Mouse (Mus musculus): ENCODE data around the gene Grin2d. TPM values are rescaled to one million over a fixed set of nuclear protein-coding genes. Genes with fewer than 3 reads are reported as not detected.

Grin2d gene
- polyA plus RNA-seq, 1 experiment from 2014 or later, result 0.40 TPM

DNA sequence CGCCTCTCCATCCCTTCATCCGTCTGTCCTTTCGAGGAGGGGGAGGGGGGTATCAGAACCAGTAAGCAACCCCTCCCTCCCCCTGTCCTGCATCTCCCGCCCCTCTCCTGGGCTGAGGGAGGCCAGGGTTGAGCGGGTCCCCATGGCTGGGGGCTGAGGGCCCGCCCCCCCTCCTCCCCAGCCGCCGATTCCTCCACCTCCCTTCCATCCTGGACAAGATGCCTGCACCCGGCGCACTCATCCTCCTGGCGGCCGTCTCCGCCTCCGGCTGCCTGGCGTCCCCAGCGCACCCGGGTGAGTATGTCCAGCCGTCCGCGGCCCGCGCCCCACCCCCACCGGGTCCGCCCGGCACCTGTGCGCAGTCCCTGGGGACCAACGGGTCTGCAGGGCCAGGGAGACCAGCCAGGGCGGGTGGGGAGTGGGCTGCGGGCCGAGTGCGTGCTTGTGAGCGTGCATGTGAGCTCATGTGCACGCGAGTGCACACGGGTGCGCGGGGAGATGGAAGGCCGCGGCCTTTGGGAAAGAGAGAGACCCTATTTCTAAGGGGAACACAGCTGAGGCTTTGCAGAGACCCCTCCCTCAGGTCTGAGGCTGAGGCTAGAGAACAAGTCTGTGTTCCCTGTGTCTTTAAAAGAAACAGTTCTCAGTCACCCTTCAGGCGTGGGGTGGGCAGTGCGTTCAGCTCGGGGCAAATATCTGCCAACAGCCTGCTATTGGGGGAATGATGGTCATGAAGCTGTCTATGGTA is 92.6 kb downstream of the Grin2d start:
- Histone ChIP-seq H3K9ac (ENCODE audit: low read length) (peak overlapping the region; percentile 67), H3K27ac (ENCODE audit: low read length) (no peak overlapping the region), H3K27me3 (ENCODE audit: control insufficient read depth, insufficient read depth, low read depth, low read length) (peaks cover 5% of the 10 kb centered on the region), H3K4me1 (replicated peaks; ENCODE audit: control insufficient read depth, insufficient read depth, low read length) (peaks cover 20% of the 10 kb centered on the region), H3K4me2 (ENCODE audit: low read depth, low read length) (peak overlapping the region; percentile 83), H3K36me3 (ENCODE audit: control insufficient read depth, insufficient read depth, low read length) (no peaks in the 10 kb centered on the region; the same call in 1 of the 2 replicates), H3K4me3 (ENCODE audit: low read length) (peak overlapping the region; percentile 56), H3K9me3 (ENCODE audit: control insufficient read depth, low read length) (no peaks in the 10 kb centered on the region)
- 0 out of 2 replicates have a peak, but pooled peaks have one; percentile 13 for ATAC-seq (ENCODE audit: low read depth)
- WGBS, result under 1% methylated on average over 39 of the region's 42 CpGs

DNA sequence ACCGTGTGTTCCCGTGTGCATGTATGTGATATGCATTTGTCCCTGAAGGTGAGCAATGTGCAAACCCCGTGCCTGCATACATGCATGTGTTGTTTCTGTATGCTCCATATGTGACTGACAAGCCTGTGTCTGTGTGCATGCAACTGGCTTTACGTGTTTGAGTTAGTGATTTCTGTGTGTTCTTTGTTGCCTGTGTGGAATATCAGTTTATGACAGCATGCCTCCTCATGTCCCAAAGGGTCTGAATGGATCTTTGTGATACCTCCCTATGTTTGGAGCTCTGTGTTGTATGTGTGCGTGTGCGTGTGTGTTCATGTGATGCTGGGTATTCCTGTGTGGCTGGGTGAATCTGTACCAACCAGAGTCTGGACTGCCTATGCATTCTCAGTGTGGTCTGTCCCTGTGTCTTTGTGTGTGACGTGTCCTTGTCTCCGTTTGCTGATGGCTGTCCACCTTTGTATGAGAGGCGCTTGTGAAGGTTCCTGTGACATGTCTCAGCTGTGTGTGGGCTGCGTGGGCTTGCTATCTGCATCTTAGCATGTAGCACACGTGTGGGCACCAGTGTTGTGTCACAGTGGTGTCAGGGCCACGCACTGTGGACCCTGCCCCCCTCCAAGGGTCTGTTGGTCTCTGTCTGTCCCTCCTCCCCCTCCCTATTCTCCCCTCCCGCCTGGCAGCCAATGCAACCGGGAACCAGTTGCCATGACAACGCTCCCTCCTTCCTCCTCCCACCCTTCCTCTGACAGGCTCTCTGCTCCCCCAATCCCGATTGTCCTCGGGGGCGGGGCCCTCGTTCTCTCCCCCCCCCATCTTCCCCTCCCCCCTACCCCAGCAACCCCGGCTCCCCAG is 93.4 kb downstream of the Grin2d start, which contains the start of gene Sult2b1:
TSS of gene Sult2b1 (minus strand) at position 146 of the 849 bp plus-strand sequence.
- H3K4me2 ChIP-seq (ENCODE audit: low read depth, low read length), result peak within 1 kb of the TSS; percentile 95
- 18% methylated on average over 20 of the region's 20 CpGs for WGBS
- peak; percentile 15; the same call in 1 of the 2 replicates for ATAC-seq (ENCODE audit: low read depth)
- no peaks in the 10 kb centered on the region for H3K9me3 ChIP-seq (ENCODE audit: control insufficient read depth, low read length)
- peaks cover 20% of the 10 kb centered on the region for H3K4me1 ChIP-seq (replicated peaks; ENCODE audit: control insufficient read depth, insufficient read depth, low read length)
- peak within 1 kb of the TSS; percentile 73 for H3K9ac ChIP-seq (ENCODE audit: low read length)
- H3K36me3 ChIP-seq (ENCODE audit: control insufficient read depth, insufficient read depth, low read length), result no peaks in the 10 kb centered on the region
- 0 out of 2 replicates have a peak within 1 kb of the TSS, but pooled peaks have one; percentile 18 for H3K27ac ChIP-seq (ENCODE audit: low read length)
- peaks cover 5% of the 10 kb centered on the region for H3K27me3 ChIP-seq (ENCODE audit: control insufficient read depth, insufficient read depth, low read depth, low read length)
- peak within 1 kb of the TSS; percentile 62 for H3K4me3 ChIP-seq (ENCODE audit: low read length)

DNA sequence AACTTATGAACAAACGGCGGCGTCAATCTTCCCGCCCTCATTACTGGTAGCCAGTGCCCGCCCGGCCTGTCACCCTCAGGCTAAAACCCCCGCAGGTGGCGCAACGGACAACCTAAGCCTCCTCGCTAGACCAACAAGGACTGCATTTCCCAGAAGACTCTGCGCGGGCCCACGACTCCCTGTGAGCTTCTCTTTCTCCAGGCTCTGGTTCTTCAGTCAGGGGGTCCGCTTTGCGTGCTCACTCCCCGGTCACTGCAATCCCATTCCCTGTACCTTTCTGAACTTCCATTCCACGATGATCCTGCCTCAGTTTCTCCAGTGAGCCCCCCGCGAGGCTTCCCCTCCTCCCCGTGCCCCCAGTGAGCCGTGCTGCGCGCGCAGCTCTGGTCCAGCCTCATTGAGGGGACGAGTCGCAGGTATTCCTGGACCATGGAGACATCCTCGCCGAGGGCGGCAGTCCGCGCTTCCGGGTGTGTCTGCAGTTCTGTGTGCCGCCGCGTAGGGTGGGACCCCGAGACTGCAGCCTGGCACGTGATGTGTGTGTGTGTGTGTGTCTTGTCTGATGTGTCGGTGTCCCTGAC is 94.6 kb downstream of the Grin2d start, which contains the start of gene Lmtk3:
TSS of gene Lmtk3 (plus strand) at position 228 of the 581 bp plus-strand sequence.
- Histone ChIP-seq H3K36me3 (ENCODE audit: control insufficient read depth, insufficient read depth, low read length) (no peaks in the 10 kb centered on the region), H3K4me1 (replicated peaks; ENCODE audit: control insufficient read depth, insufficient read depth, low read length) (peaks cover 20% of the 10 kb centered on the region), H3K4me2 (ENCODE audit: low read depth, low read length) (peak within 1 kb of the TSS; percentile 95), H3K27ac (ENCODE audit: low read length) (0 out of 2 replicates have a peak within 1 kb of the TSS, but pooled peaks have one; percentile 18), H3K27me3 (ENCODE audit: control insufficient read depth, insufficient read depth, low read depth, low read length) (peaks cover 5% of the 10 kb centered on the region), H3K9ac (ENCODE audit: low read length) (peak within 1 kb of the TSS; percentile 73), H3K4me3 (ENCODE audit: low read length) (peak within 1 kb of the TSS; percentile 62), H3K9me3 (ENCODE audit: control insufficient read depth, low read length) (no peaks in the 10 kb centered on the region)
- peak; percentile 67 for ATAC-seq (ENCODE audit: low read depth)
- WGBS, result under 1% methylated on average over 38 of the region's 38 CpGs

DNA sequence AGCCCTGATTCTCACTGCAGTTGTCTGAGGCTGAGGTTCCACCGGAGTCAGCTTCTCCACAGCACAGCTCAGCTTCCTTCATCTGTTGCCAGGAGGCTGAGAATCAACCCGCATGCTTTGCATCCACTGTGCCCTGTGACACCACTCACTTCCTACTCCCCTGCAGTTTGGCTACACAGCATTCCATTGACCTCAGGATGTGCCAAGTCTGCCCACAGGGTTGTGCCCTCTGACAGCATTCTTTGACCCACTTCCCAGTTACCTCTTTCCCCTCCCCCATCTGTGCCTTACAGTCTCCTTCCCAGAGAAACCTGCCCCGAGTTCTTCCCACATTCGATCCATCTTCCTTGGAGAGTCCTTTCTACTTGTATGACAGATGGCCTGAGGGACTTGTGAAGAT is 95.9 kb downstream of the Grin2d start:
- peaks cover 20% of the 10 kb centered on the region for H3K4me1 ChIP-seq (replicated peaks; ENCODE audit: control insufficient read depth, insufficient read depth, low read length)
- no peaks in the 10 kb centered on the region for H3K36me3 ChIP-seq (ENCODE audit: control insufficient read depth, insufficient read depth, low read length)
- no peak overlapping the region for H3K4me3 ChIP-seq (ENCODE audit: low read length)
- H3K9me3 ChIP-seq (ENCODE audit: control insufficient read depth, low read length), result no peaks in the 10 kb centered on the region
- no peak overlapping the region for H3K27ac ChIP-seq (ENCODE audit: low read length)
- H3K4me2 ChIP-seq (ENCODE audit: low read depth, low read length), result no peak overlapping the region
- no peak overlapping the region for H3K9ac ChIP-seq (ENCODE audit: low read length)
- ATAC-seq (ENCODE audit: low read depth), result no peak
- 61% methylated on average over 4 of the region's 4 CpGs for WGBS
- H3K27me3 ChIP-seq (ENCODE audit: control insufficient read depth, insufficient read depth, low read depth, low read length), result peaks cover 5% of the 10 kb centered on the region

Other genes with a start within 250 kb of the Grin2d start
- gene Mamstr, start 238.4 kb downstream of the Grin2d start, polyA plus RNA-seq (2015; fragmentation: Nextera tagmentation; extraction: Ambion mirVana), result 10.6 and 11.5 TPM in 2 replicates
- gene Fut2, start 212.0 kb downstream of the Grin2d start, polyA plus RNA-seq (2015; fragmentation: Nextera tagmentation; extraction: Ambion mirVana), result 0.60 and 0.70 TPM in 2 replicates
- 0.95 and 1.8 TPM in 2 replicates for gene Ntn5, start 194.4 kb downstream of the Grin2d start, polyA plus RNA-seq (2015; fragmentation: Nextera tagmentation; extraction: Ambion mirVana)
- 0.74 and 0.84 TPM in 2 replicates for gene Sec1, start 184.0 kb downstream of the Grin2d start, polyA plus RNA-seq (2015; fragmentation: Nextera tagmentation; extraction: Ambion mirVana)
- 2.3 and 3.3 TPM in 2 replicates for gene Car11, start 178.5 kb downstream of the Grin2d start, polyA plus RNA-seq (2015; fragmentation: Nextera tagmentation; extraction: Ambion mirVana)
- gene Dbp, start 173.3 kb downstream of the Grin2d start, polyA plus RNA-seq (2015; fragmentation: Nextera tagmentation; extraction: Ambion mirVana), result 1.5 and 1.7 TPM in 2 replicates
- gene Rpl18, start 162.9 kb downstream of the Grin2d start, polyA plus RNA-seq (2015; fragmentation: Nextera tagmentation; extraction: Ambion mirVana), result 984 and 1,005 TPM in 2 replicates
- 28.9 TPM in 2 replicates for gene Sphk2, start 160.4 kb downstream of the Grin2d start, polyA plus RNA-seq (2015; fragmentation: Nextera tagmentation; extraction: Ambion mirVana)
- 2.0 and 2.1 TPM in 2 replicates for gene Fam83e, start 157.2 kb downstream of the Grin2d start, polyA plus RNA-seq (2015; fragmentation: Nextera tagmentation; extraction: Ambion mirVana)
- gene Spaca4, start 152.6 kb downstream of the Grin2d start, polyA plus RNA-seq (2015; fragmentation: Nextera tagmentation; extraction: Ambion mirVana), result not detected in 2 replicates
- 0.72 and 1.0 TPM in 2 replicates for gene Lmtk3, start 94.6 kb downstream of the Grin2d start, polyA plus RNA-seq (2015; fragmentation: Nextera tagmentation; extraction: Ambion mirVana)
- gene Sult2b1, start 93.7 kb downstream of the Grin2d start, polyA plus RNA-seq (2015; fragmentation: Nextera tagmentation; extraction: Ambion mirVana), result 6.6 and 7.9 TPM in 2 replicates
- 108 and 112 TPM in 2 replicates for gene Cyth2, start 63.8 kb downstream of the Grin2d start, polyA plus RNA-seq (2015; fragmentation: Nextera tagmentation; extraction: Ambion mirVana)
- gene Kcnj14, start 53.6 kb downstream of the Grin2d start, polyA plus RNA-seq (2015; fragmentation: Nextera tagmentation; extraction: Ambion mirVana), result 0.68 and 1.3 TPM in 2 replicates
- 50.0 and 51.4 TPM in 2 replicates for gene Grwd1, start 47.4 kb downstream of the Grin2d start, polyA plus RNA-seq (2015; fragmentation: Nextera tagmentation; extraction: Ambion mirVana)
- gene Kdelr1, start 5.6 kb downstream of the Grin2d start, polyA plus RNA-seq (2015; fragmentation: Nextera tagmentation; extraction: Ambion mirVana), result 76.6 and 76.7 TPM in 2 replicates
- gene Syngr4, start 18.3 kb upstream of the Grin2d start, polyA plus RNA-seq (2015; fragmentation: Nextera tagmentation; extraction: Ambion mirVana), result 0.26 and 1.9 TPM in 2 replicates
- 4.6 and 5.6 TPM in 2 replicates for gene Tmem143, start 18.6 kb upstream of the Grin2d start, polyA plus RNA-seq (2015; fragmentation: Nextera tagmentation; extraction: Ambion mirVana)
- 177 and 189 TPM in 2 replicates for gene Emp3, start 43.0 kb upstream of the Grin2d start, polyA plus RNA-seq (2015; fragmentation: Nextera tagmentation; extraction: Ambion mirVana)
- gene Ccdc114, start 45.7 kb upstream of the Grin2d start, polyA plus RNA-seq (2015; fragmentation: Nextera tagmentation; extraction: Ambion mirVana), result 9.6 and 11.3 TPM in 2 replicates
- 0.25 and 0.63 TPM in 2 replicates for gene Abcc6, start 151.9 kb upstream of the Grin2d start, polyA plus RNA-seq (2015; fragmentation: Nextera tagmentation; extraction: Ambion mirVana)
- 30.3 and 31.4 TPM in 2 replicates for gene Nomo1, start 155.3 kb upstream of the Grin2d start, polyA plus RNA-seq (2015; fragmentation: Nextera tagmentation; extraction: Ambion mirVana)
- 0.38 and 0.59 TPM in 2 replicates for gene Kcnj11, start 222.4 kb upstream of the Grin2d start, polyA plus RNA-seq (2015; fragmentation: Nextera tagmentation; extraction: Ambion mirVana)